Mouse (Mus musculus) kidney, postnatal 36 days (tissue): ENCODE results near the gene Tex52.

ENCODE experiments used
- DNase-seq, 2 experiments: peaks; one replicate each; pipeline ENCODE4 v3.0.0; 2021 to 2022; ENCODE audit warnings: mixed read lengths in 2 of 2

The Tex52 gene

DNA sequence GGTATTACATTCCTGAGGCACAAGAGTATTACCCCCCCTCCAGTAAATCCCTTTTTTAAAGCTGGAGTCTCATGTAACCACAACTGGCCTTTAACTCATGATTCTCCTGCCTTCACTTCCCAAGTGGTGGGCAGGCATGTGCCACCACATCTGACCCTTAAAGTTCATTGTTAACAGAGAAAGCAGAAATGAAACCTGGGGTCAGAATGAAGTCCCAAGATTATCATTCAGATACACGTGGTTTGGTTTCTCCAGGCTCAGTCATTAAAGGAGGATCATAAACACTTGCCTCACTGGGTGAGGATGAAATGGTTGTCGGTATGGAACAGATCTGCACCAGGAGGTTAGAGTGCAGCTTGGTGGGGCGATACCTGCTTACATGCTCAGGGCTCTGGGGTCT, 6.0 kb downstream of the Tex52 start:
- no peak for DNase-seq

DNA sequence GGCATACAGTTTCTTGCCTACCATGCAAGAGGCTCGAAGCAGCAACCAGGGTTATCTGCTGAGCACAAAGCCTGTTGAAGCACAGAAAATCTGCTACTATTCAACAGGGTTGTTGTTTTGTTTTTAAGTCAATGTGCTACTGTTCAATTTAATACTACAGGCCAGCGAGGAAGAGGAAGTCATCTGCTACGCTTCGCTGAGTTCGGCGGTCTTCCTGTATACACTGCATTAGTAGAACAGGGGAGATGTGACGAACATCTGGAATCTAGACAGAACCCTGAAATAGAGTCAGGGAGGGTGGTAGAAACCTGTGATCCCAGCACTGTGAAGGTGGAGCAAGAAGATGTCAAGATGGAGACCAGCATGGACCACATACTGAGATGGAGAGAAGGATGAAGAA, 8.5 kb downstream of the Tex52 start:
- DNase-seq = no peak

DNA sequence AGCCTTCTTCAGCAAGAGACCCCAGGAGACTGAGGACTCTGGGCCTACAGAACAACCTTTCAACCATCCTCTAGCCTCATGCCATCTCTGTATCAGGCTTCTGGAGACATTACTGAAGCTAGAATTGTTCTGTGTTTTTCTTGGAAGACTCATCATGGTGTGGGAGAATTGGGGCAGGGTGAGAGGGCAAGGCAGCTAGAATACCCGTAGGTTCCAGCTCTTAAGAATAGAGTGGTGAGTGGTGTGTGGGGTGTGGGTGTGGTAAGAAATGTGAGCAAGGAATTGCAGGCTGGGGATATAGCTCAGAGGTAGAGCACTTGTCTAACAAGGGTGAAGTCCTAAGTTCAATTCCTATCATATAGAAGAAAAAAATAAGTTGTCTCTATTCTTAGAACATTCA, 9.8 kb downstream of the Tex52 start:
- DNase-seq = no peak

GRCm38 (mm10) chr6:128389185-128389584, 13.9 kb downstream of the Tex52 start:
- no peak for DNase-seq

DNA sequence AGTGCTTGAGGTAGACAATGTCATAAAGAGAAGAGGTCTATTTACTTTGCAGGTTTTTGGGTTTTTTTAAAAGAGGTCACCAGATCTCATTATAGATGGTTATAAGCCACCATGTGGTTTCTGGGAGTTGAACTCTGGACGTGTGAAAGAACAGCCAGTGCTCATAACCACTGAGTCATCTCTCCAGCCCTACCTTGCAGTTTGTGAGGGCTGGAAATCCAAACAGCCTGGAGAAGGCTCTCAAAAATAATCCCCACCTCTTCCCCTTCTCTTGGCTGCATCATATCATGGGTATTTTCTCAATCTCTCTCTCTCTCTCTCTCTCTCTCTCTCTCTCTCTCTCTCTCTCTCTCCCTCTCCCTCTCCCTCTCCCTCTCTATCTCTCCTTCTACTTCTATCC, 15.4 kb downstream of the Tex52 start:
- no peak for DNase-seq

GRCm38 (mm10) chr6:128397574-128398261, 22.5 kb downstream of the Tex52 start:
- DNase-seq = peak; percentile 77 to 83

DNA sequence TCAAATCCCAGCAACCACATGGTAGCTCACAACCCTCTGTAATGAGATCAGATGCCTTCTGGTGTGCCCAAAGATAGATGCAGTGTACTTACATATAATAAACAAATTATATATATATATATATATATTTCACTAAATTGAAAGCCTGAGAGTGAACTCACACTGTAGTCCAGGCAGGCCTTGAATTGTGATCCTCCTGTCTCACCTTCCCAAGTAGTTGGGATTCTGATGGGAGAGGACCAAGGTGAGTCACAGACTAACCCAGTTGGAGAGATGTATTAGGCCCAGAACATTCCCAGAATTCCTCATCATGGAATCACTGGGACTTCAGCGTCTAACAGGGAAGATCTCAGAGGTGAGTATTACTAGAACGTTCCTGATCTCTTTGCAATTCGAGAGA, 23.7 kb downstream of the Tex52 start, which contains the start of gene Nrip2:
Nrip2 (plus strand) TSS at position 301 of the 400 bp plus-strand sequence.
- no peak for DNase-seq

- DNase-seq = peak; percentile 37 to 65
Observed at GRCm38 (mm10) chr6:128399421-128400185, 24.3 kb downstream of the Tex52 start.

GRCm38 (mm10) chr6:128404708-128405107, 29.5 kb downstream of the Tex52 start:
- no peak for DNase-seq

GRCm38 (mm10) chr6:128408544-128409125, 33.4 kb downstream of the Tex52 start:
- DNase-seq = peak; percentile 34 to 35

DNA sequence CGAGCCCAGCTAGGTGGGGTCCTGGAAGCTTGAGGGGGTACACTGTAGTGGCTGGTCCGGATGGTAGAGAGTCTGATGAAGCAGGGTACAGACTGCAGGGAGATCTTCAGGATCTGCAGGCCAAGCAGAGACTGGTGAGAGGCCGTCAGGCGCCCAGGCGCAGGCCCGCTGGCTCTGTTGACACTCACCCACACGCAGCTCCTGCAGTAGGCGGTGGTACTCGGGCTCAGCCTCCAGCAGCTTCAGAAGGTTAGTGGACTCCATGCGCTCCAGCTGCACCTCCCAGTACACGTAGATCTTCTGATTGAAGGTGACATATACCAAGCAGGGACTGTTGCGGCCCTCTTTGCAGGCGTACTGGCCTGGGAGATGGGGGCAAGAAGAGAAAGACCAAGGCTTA, 35.0 kb downstream of the Tex52 start:
- DNase-seq = no peak

DNA sequence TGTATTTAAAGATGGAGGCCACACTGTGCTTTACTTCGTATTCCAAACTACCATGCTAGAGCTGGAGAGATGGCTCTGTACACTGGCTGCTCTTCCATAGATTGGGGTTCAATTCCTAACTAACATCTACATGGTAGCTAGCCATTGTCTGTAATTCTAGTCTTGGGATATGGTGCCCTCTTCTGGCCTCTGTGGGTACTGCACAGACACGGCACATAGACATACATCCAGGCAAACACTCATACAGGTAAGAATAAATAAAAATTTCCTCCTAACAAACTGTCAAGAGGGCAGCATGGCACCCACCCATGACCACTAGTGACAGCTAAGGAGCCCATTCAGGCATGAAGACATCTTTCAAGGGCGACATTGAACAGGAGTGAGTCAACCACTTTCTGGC, 35.9 kb downstream of the Tex52 start:
- peak; percentile 63 to 91 for DNase-seq

DNA sequence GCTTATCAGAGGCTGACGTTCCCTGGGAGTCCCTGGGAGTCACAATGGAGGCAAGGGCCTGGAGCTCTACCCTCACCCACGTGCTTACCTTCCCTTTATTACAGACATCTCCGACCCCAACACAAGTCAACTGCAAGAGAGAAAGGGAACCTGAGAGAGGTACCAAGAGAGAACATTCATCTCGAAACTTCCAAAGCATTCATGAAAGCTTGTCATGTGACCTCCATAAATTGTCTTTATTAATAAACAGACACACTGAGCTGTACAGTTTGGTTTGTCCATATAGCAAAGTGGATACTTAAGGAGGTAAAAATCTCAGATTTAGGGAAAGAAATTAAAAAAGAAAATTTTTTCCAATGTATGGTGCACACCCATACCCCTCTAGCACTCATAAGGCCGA, 40.9 kb downstream of the Tex52 start:
- DNase-seq = no peak

GRCm38 (mm10) chr6:128418076-128418475, 42.8 kb downstream of the Tex52 start:
- DNase-seq = no peak

- DNase-seq = no peak
Observed at GRCm38 (mm10) chr6:128421036-128421435, 45.8 kb downstream of the Tex52 start.

- no peak for DNase-seq
Observed at GRCm38 (mm10) chr6:128421480-128421879, 46.2 kb downstream of the Tex52 start.

DNA sequence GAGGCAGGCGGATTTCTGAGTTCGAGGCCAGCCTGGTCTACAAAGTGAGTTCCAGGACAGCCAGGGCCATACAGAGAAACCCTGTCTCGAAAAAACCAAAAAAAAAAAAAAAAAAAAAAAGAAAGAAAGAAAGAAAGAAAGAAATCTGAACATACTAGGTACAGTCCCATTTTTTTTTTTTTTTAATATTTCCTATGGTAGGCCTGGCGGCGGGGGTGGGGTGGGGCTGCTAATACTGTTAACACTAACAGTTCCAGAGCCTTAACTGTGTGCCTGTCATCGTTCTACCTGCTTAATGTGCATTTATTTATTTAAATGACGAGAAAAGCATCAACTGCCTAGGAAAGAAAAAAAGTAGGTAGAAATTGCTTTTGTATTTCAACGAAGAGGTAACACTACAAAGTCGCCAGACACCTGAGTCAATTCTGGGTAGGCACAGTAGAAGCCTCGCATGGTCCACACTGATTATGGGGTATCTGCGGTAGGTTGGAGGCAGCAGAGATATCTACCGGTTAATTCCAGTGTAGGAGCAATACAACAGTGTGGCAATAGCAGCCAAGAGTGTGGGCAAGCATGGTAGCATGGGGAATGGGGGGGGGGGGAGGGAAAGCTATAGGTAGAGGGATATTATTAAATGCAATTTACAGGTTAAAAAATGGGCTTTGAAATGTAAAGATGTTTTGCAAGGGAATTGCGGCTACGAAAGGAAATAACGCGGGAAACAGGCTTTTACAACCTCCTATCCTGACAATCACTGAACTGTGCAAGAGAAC, 48.4 kb downstream of the Tex52 start:
- no peak for DNase-seq

- peak; percentile 96 to 97 for DNase-seq
Observed at GRCm38 (mm10) chr6:128424269-128425019, 49.2 kb downstream of the Tex52 start, which contains the start of gene Itfg2. Itfg2 (minus strand) TSS chr6:128424931.

DNA sequence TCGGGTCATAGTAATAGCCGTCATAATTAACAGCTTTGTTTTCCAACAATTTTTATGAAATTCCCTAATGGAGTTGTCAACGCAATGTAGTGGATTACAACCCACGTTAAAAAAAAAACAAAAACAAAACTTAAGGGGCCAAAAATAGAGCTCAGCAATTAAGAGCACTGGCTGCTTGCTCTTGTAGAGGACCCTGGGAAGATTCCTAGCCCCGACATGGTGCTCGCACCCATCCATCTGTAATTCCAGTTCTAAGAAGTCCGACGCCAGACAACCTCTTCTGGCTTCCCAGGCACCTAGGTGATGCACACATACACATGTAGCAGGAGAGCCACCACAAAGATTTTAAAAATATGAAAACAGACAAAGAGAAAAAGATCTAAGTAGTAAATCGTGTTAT, 49.8 kb downstream of the Tex52 start:
- DNase-seq = no peak

- no peak for DNase-seq
Observed at GRCm38 (mm10) chr6:128427571-128427970, 52.3 kb downstream of the Tex52 start.

DNA sequence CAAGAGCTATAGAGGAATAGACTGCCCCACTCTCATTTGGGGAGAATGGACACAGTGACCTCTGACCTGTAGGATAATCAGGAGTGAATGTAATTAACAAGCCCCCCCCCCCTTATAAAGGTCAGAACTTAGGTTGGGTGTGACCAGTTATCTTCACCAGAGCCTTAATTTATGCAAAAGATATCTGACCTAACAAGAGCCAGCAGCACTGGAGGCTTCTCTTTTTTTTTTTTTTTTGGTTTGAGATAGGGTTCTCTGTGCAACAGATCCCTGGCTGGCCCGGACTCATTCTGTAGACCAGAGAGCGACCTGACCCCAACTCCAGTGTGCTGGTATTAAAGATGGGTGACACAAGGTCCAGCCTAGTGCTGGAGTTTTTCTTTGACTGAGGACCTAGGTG, 54.0 kb downstream of the Tex52 start:
- no peak for DNase-seq

DNA sequence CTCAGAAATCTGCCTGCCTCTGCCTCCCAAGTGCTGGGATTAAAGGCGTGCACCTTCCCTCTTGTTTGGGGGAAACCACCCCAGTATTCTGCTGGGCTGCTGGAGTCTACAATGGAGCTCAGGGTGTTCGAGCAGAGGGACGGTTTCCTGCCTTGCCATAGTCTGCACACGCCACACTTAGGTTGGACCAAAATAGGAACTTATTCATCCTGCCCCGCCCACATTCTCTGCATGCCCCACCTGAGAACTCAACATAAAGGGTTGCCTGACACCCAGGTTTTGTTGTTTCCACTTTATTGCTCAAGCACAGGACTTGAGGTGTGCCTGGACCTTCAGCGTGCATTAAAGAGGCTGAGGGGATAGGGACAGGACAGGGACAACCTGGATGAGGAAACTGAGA, 54.6 kb downstream of the Tex52 start:
- no peak for DNase-seq
